Mouse (Mus musculus) G1E (cell line): ENCODE results near the gene Nelfb. TPM values are rescaled to one million over a fixed set of nuclear protein-coding genes. Genes with fewer than 3 reads are reported as not detected.
A peak's percentile ranks its signal among the peaks of the same experiment; 100 is the strongest.

Experiments
- ATAC-seq: 2 replicates; pipeline ENCODE4 v1.8.0; 2016; ENCODE audit warnings: mild to moderate bottlenecking; ENCODE audit not compliant: insufficient number of reproducible peaks, poor library complexity, low FRiP score, severe bottlenecking; ENCODE audit errors: extremely low read depth
- DNase-seq: peaks from one replicate; pipeline ENCODE4 v3.0.0; 2012; ENCODE audit warnings: low spot score
- H3K27me3 ChIP-seq: 2 replicates; pipeline ENCODE4 v1.6.1; 2012; ENCODE audit warnings: mild to moderate bottlenecking, low read length, inconsistent platforms; ENCODE audit not compliant: insufficient read depth
- H3K36me3 ChIP-seq: replicated peaks from 2 replicates; pipeline ENCODE3; 2012; ENCODE audit warnings: mild to moderate bottlenecking, inconsistent platforms
- H3K4me1 ChIP-seq: 2 replicates; pipeline ENCODE4 v1.6.1; 2012; ENCODE audit warnings: low read depth, low read length, inconsistent platforms, mixed read lengths; ENCODE audit not compliant: insufficient read depth
- H3K4me3 ChIP-seq: 2 replicates; pipeline ENCODE4 v1.5.1; 2012; ENCODE audit warnings: low read depth, mild to moderate bottlenecking, inconsistent platforms, low read length, moderate library complexity, mixed read lengths
- H3K9me3 ChIP-seq: replicated peaks from 2 replicates; pipeline ENCODE4 v1.6.1; 2012; ENCODE audit warnings: inconsistent platforms
- CTCF ChIP-seq: IDR thresholded peaks from 2 replicates; pipeline ENCODE4 v1.5.1; 2012; ENCODE audit warnings: low read depth, low read length, inconsistent platforms, mixed read lengths
- GATA1 ChIP-seq: IDR thresholded peaks from 2 replicates; pipeline ENCODE4 v1.6.1; 2012; ENCODE audit warnings: borderline replicate concordance, low read length, inconsistent platforms, mixed read lengths
- GATA2 ChIP-seq: IDR thresholded peaks from 2 replicates; pipeline ENCODE4 v1.6.1; 2012; ENCODE audit warnings: low read depth, low read length, inconsistent platforms, borderline replicate concordance
- POLR2AphosphoS5 ChIP-seq: IDR thresholded peaks from 2 replicates; pipeline ENCODE4 v1.6.1; 2012; ENCODE audit warnings: low read depth, low read length, inconsistent platforms; ENCODE audit not compliant: insufficient replicate concordance
- TAL1 ChIP-seq: conservative IDR thresholded peaks from 2 replicates; pipeline ENCODE4 v1.6.1; 2012; ENCODE audit warnings: low read depth, low read length, inconsistent platforms, mixed read lengths
- polyA plus RNA-seq: library from polyadenylated mRNA; stranded (reverse); fragments of >175 nt; gene quantifications from 2 replicates; pipeline ENCODE4 v1.2.3, GENCODE M21; 2012
- total RNA-seq, 2 experiments: library from RNA; stranded (forward) in 1 of 2; stranded (reverse) in 1 of 2; fragments of 200-1000 nt in 1 of 2; fragments of >200 nt in 1 of 2; fragmentation: Nextera tagmentation in 1 of 2; gene quantifications; 2 replicates each; pipeline ENCODE4 v1.2.3; 2014 to 2017

Gene Nelfb
- total and polyA plus RNA-seq, 3 experiments, result 26.9 to 80.7 (median 54.6) TPM

GRCm38 (mm10) chr2:25185625-25186574, 25.4 kb downstream of the Nelfb start:
- peaks cover 18% of the 10 kb centered on the region for H3K4me1 ChIP-seq
- ATAC-seq (no peak), DNase-seq (peak; percentile 52)
- no peak for TF ChIP-seq CTCF
- TF ChIP-seq GATA2, result no peak
- TF ChIP-seq POLR2AphosphoS5, result no peak
- no peak for TF ChIP-seq TAL1
- no peak for TF ChIP-seq GATA1
- H3K9me3 ChIP-seq, result peaks cover 7% of the 10 kb centered on the region
- peak overlapping the region; percentile 67; the same call in 1 of the 2 replicates for H3K4me3 ChIP-seq
- peaks cover 68% of the 10 kb centered on the region for H3K27me3 ChIP-seq
- peaks cover 2% of the 10 kb centered on the region for H3K36me3 ChIP-seq

GRCm38 (mm10) chr2:25184496-25184895, 26.8 kb downstream of the Nelfb start:
- no peaks in the 10 kb centered on the region for H3K36me3 ChIP-seq
- TF ChIP-seq GATA2 (no peak), TAL1 (no peak), CTCF (no peak), POLR2AphosphoS5 (no peak), GATA1 (no peak)
- DNase-seq (no peak), ATAC-seq (no peak)
- H3K4me3 ChIP-seq, result no peak overlapping the region
- H3K27me3 ChIP-seq, result peaks cover 80% of the 10 kb centered on the region
- peaks cover 23% of the 10 kb centered on the region for H3K4me1 ChIP-seq
- peaks cover 12% of the 10 kb centered on the region for H3K9me3 ChIP-seq

GRCm38 (mm10) chr2:25183336-25183735, 28.0 kb downstream of the Nelfb start:
- H3K27me3 ChIP-seq, result peaks cover 90% of the 10 kb centered on the region
- DNase-seq, result no peak
- TF ChIP-seq GATA1 (no peak), TAL1 (no peak), GATA2 (no peak), CTCF (no peak), POLR2AphosphoS5 (no peak)
- ATAC-seq, result no peak
- no peaks in the 10 kb centered on the region for H3K36me3 ChIP-seq
- peaks cover 23% of the 10 kb centered on the region for H3K4me1 ChIP-seq
- H3K4me3 ChIP-seq, result no peak overlapping the region
- H3K9me3 ChIP-seq, result peaks cover 12% of the 10 kb centered on the region

GRCm38 (mm10) chr2:25182664-25183063, 28.6 kb downstream of the Nelfb start:
- H3K36me3 ChIP-seq, result no peaks in the 10 kb centered on the region
- H3K4me3 ChIP-seq, result no peak overlapping the region
- ATAC-seq, result no peak
- H3K9me3 ChIP-seq, result peaks cover 12% of the 10 kb centered on the region
- no peak for TF ChIP-seq GATA2
- TF ChIP-seq CTCF, result no peak
- TF ChIP-seq POLR2AphosphoS5, result no peak
- TF ChIP-seq TAL1, result no peak
- TF ChIP-seq GATA1, result no peak
- DNase-seq, result no peak
- peaks cover 23% of the 10 kb centered on the region for H3K4me1 ChIP-seq
- H3K27me3 ChIP-seq, result peaks cover 95% of the 10 kb centered on the region

- Histone ChIP-seq H3K9me3 (peaks cover 12% of the 10 kb centered on the region), H3K4me1 (peaks cover 23% of the 10 kb centered on the region), H3K4me3 (no peak overlapping the region), H3K27me3 (peaks cover 95% of the 10 kb centered on the region), H3K36me3 (no peaks in the 10 kb centered on the region)
- DNase-seq, result no peak
- no peak for ATAC-seq
- TF ChIP-seq TAL1 (no peak), POLR2AphosphoS5 (no peak), CTCF (no peak), GATA2 (no peak), GATA1 (no peak)
Measured at GRCm38 (mm10) chr2:25181891-25182397, 29.3 kb downstream of the Nelfb start.

- peaks cover 95% of the 10 kb centered on the region for H3K27me3 ChIP-seq
- H3K9me3 ChIP-seq, result peaks cover 12% of the 10 kb centered on the region
- peaks cover 19% of the 10 kb centered on the region for H3K4me1 ChIP-seq
- ATAC-seq (no peak), DNase-seq (no peak)
- TF ChIP-seq GATA2, result no peak
- TF ChIP-seq GATA1, result no peak
- no peak for TF ChIP-seq TAL1
- TF ChIP-seq POLR2AphosphoS5, result no peak
- TF ChIP-seq CTCF, result no peak
- H3K4me3 ChIP-seq, result peak overlapping the region; percentile 51
- H3K36me3 ChIP-seq, result no peaks in the 10 kb centered on the region
Measured at GRCm38 (mm10) chr2:25180973-25181890, 30.1 kb downstream of the Nelfb start.
